Mouse (Mus musculus) A20 (cell line): ENCODE measurements around the gene Ccdc182.
A peak's percentile ranks its signal among the peaks of the same experiment; 100 is the strongest.

ENCODE experiments used
- DNase-seq: peaks from one replicate; pipeline ENCODE4 v3.0.0-alpha.2; 2011; ENCODE audit warnings: low read depth, low spot score

Gene Ccdc182

GRCm38 (mm10) chr11:88281428-88282119 is 12.3 kb upstream of the Ccdc182 start:
- peak; percentile 36 for DNase-seq

GRCm38 (mm10) chr11:88282516-88282915 is 11.3 kb upstream of the Ccdc182 start:
- DNase-seq = no peak

GRCm38 (mm10) chr11:88286019-88286418 is 7.8 kb upstream of the Ccdc182 start:
- no peak for DNase-seq

GRCm38 (mm10) chr11:88288400-88288799 is 5.5 kb upstream of the Ccdc182 start:
- no peak for DNase-seq

GRCm38 (mm10) chr11:88288805-88289340 is 5.0 kb upstream of the Ccdc182 start:
- no peak for DNase-seq

GRCm38 (mm10) chr11:88291245-88291644 is 2.6 kb upstream of the Ccdc182 start:
- no peak for DNase-seq

GRCm38 (mm10) chr11:88291688-88292087 is 2.2 kb upstream of the Ccdc182 start:
- peak; percentile 10 for DNase-seq

GRCm38 (mm10) chr11:88294394-88294710 is 494 bp downstream of the Ccdc182 start:
- no peak for DNase-seq

- DNase-seq = no peak
Measured at GRCm38 (mm10) chr11:88295298-88295697, 1.4 kb downstream of the Ccdc182 start.

GRCm38 (mm10) chr11:88297526-88297925 is 3.7 kb downstream of the Ccdc182 start:
- DNase-seq = peak; percentile 25

GRCm38 (mm10) chr11:88299345-88299744 is 5.5 kb downstream of the Ccdc182 start:
- DNase-seq = no peak

GRCm38 (mm10) chr11:88301619-88302018 is 7.8 kb downstream of the Ccdc182 start:
- no peak for DNase-seq

- no peak for DNase-seq
Measured at GRCm38 (mm10) chr11:88305759-88306158, 11.9 kb downstream of the Ccdc182 start.

GRCm38 (mm10) chr11:88307616-88308543 is 14.0 kb downstream of the Ccdc182 start:
- DNase-seq = peak; percentile 62

GRCm38 (mm10) chr11:88309059-88309700 is 15.3 kb downstream of the Ccdc182 start:
- no peak for DNase-seq

- no peak for DNase-seq
Measured at GRCm38 (mm10) chr11:88310773-88311172, 16.9 kb downstream of the Ccdc182 start.

- DNase-seq = no peak
Measured at GRCm38 (mm10) chr11:88311606-88312005, 17.7 kb downstream of the Ccdc182 start.

- no peak for DNase-seq
Measured at GRCm38 (mm10) chr11:88313512-88313911, 19.7 kb downstream of the Ccdc182 start.

- no peak for DNase-seq
Measured at GRCm38 (mm10) chr11:88314471-88314870, 20.6 kb downstream of the Ccdc182 start.

GRCm38 (mm10) chr11:88315393-88315792 is 21.5 kb downstream of the Ccdc182 start:
- DNase-seq = no peak

GRCm38 (mm10) chr11:88318850-88319249 is 25.0 kb downstream of the Ccdc182 start:
- no peak for DNase-seq

GRCm38 (mm10) chr11:88327016-88327415 is 33.2 kb downstream of the Ccdc182 start:
- DNase-seq = no peak
